Mouse (Mus musculus) E14TG2a.4 (cell line): ENCODE measurements around the gene Serpini2.

Experiments used
- H3K27me3 ChIP-seq: 2 replicates; pipeline ENCODE4 v1.6.1; 2014; ENCODE audit warnings: low read length, control low read depth; ENCODE audit not compliant: insufficient read depth
- H3K36me3 ChIP-seq: 2 replicates; pipeline ENCODE4 v1.6.1; 2014; ENCODE audit warnings: low read length, control low read depth; ENCODE audit not compliant: insufficient read depth
- H3K4me1 ChIP-seq: replicated peaks from 2 replicates; pipeline ENCODE4 v1.6.1; 2014; ENCODE audit warnings: low read depth, low read length, control low read depth
- H3K4me3 ChIP-seq: replicated peaks from 2 replicates; pipeline ENCODE4 v1.5.1; 2014; ENCODE audit warnings: mild to moderate bottlenecking, low read length
- H3K9me3 ChIP-seq: 2 replicates; pipeline ENCODE4 v1.6.1; 2014; ENCODE audit warnings: low read length, control low read depth
- CTCF ChIP-seq: conservative IDR thresholded peaks from 2 replicates; pipeline ENCODE4 v1.5.1; 2014; ENCODE audit warnings: low read length
- NANOG ChIP-seq: IDR thresholded peaks from 2 replicates; pipeline ENCODE4 v1.6.1; 2014; ENCODE audit warnings: borderline replicate concordance, low read length, mixed read lengths
- POU5F1 ChIP-seq: IDR thresholded peaks from 2 replicates; pipeline ENCODE4 v1.6.1; 2014; ENCODE audit warnings: low read length, borderline replicate concordance

The Serpini2 gene

DNA sequence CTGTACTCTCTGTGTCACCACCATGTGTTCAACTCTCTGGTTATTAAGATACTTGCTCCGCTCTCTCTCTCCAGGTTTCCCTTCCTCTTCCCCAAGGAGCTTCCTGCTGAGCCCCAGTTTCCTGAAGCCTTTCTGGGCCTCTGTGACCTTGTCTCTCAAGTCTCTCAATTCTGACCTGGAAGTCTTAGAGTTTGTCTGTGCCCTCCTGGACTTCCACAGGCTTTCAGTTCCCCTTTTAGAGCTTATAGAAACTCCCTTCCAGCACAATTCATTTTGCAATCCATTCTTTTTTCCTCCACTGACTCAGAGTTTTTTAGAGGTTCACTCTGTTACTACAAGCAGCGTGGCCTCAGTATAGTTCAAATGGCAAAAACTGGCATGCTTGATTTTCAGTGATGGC, 23.4 kb upstream of the Serpini2 start:
- Histone ChIP-seq H3K9me3 (peaks cover 33% of the 10 kb centered on the region), H3K36me3 (no peaks in the 10 kb centered on the region), H3K4me3 (no peak overlapping the region), H3K27me3 (no peaks in the 10 kb centered on the region), H3K4me1 (no peaks in the 10 kb centered on the region)
- TF ChIP-seq CTCF (no peak), POU5F1 (no peak)

DNA sequence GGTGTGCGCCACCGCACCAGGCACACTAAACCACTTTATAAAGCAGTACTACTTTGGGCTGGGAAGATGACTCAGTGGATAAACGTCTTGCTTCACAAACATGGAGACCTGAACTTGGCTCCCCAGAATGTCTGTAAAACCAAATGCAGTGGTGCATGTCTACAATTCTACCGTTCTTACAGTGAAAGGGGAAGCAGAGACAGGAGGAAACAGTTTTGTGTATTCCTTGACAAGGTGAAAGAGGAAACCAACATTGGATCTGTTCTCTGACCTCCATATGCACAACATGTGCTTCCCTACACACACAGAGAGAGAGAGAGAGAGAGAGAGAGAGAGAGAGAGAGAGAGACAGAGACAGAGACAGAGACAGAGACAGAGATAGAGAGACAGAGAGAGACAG, 7.6 kb upstream of the Serpini2 start:
- no peak overlapping the region for H3K4me3 ChIP-seq
- H3K4me1 ChIP-seq: no peaks in the 10 kb centered on the region
- TF ChIP-seq POU5F1: no peak
- no peak for TF ChIP-seq CTCF
- no peak for TF ChIP-seq NANOG
- H3K9me3 ChIP-seq: no peaks in the 10 kb centered on the region
- no peaks in the 10 kb centered on the region for H3K36me3 ChIP-seq
- no peaks in the 10 kb centered on the region for H3K27me3 ChIP-seq

DNA sequence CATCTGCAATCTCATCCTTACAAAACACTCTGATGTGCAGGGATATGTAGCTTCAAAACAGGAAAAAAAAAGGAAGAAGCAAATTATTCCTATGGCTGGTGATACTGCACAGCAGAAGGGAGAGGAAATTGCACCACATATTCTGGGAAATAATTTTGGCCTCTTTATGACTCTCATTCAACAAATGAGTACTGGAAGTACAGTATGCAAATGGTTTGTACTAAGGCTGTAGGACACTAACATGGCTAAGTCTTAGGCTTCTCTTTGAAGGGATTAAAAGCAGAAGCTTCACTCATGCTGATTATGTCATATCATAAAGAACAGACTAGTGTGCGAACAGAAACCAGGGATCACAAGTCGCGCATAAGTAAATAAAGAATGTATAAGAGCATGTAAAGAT, 6.6 kb upstream of the Serpini2 start:
- H3K9me3 ChIP-seq: no peaks in the 10 kb centered on the region
- no peaks in the 10 kb centered on the region for H3K4me1 ChIP-seq
- no peaks in the 10 kb centered on the region for H3K27me3 ChIP-seq
- TF ChIP-seq NANOG (no peak), POU5F1 (no peak), CTCF (no peak)
- no peaks in the 10 kb centered on the region for H3K36me3 ChIP-seq
- H3K4me3 ChIP-seq: no peak overlapping the region

DNA sequence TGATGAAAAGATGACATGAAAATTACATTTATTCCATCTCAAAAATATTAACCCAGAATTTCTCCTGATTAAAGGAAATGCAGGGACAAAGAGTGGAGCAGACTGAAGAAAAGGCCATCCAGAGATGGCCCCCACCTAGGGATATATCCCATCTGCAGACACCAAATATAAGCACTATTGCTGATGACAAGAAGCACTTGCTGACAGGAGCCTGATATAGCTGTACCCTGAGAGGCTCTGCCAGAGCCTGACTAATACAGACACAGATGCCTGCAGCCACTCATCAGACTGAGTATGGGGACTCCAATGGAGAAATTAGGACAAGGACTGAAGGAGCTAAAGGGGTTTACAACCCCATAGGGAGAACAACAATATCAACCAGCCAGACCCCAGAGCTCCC, 5.2 kb upstream of the Serpini2 start:
- Histone ChIP-seq H3K36me3 (no peaks in the 10 kb centered on the region), H3K9me3 (no peaks in the 10 kb centered on the region), H3K4me3 (no peak overlapping the region), H3K4me1 (no peaks in the 10 kb centered on the region), H3K27me3 (no peaks in the 10 kb centered on the region)
- TF ChIP-seq NANOG (no peak), POU5F1 (no peak), CTCF (no peak)

DNA sequence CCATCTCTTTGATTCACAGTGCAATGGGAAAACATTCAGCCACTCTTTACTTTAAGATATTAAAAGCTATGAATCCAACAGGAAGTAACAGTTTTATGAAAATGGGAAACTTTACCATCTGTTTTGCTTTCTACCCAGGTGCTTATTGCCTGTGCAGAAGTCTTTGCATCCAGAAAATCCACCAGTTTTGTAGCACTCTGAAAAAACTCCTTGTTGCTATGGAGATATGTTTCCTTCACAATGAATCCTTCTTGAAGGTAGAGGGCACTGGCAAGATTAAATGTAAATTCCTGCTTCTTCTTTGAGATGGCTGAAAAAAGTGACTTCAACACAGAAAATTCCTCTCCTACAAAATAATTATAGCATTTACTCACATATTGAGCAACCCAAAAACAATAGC, 10.5 kb downstream of the Serpini2 start:
- Histone ChIP-seq H3K9me3 (no peaks in the 10 kb centered on the region), H3K27me3 (no peaks in the 10 kb centered on the region)
- TF ChIP-seq POU5F1 (no peak), CTCF (no peak), NANOG (no peak)

DNA sequence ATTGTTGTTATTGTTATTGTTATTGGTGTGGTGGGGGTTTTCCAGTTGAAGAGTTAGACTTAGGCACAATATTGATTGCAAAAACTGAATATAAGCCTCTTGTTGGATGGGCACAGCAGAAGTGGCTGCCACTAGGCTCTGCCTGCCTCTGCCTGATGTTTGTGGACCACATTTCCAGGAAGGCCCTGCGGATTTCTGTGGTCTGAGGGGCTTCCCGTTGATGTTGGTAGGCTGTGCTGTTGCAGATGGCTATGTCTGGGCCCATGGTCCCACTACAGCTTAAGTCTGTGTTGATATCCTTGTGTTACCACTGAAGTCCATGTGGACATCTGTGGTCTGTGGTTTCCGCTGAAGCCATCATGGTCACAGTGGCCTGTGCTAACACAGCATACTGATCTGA, 50.2 kb downstream of the Serpini2 start:
- H3K36me3 ChIP-seq: no peaks in the 10 kb centered on the region
- TF ChIP-seq NANOG (no peak), CTCF (no peak), POU5F1 (no peak)
- no peaks in the 10 kb centered on the region for H3K9me3 ChIP-seq
- no peaks in the 10 kb centered on the region for H3K4me1 ChIP-seq
- H3K4me3 ChIP-seq: no peak overlapping the region
- H3K27me3 ChIP-seq: no peaks in the 10 kb centered on the region

More for the DNA sequence above, 10.5 kb downstream of the Serpini2 start:
- Histone ChIP-seq H3K4me3 (no peak overlapping the region), H3K36me3 (no peaks in the 10 kb centered on the region), H3K4me1 (no peaks in the 10 kb centered on the region)

DNA sequence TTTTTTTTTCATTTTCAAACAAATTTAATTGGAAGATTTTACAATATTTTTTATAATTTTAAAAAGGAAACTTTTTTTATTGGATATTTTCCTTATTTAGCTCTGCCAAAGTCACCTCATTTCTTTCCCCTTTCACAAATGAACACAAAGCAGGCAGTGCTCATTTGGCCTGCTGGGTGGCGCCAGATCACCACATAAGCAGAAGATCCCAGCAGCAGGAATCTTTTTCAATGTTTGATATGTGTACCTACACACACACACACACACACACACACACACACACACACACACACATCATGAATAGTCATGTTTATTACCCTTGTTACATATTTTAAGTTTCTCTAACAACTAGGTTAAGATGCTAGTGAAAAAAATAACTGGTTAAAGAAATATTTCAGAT, 50.7 kb downstream of the Serpini2 start:
- Histone ChIP-seq H3K27me3 (no peaks in the 10 kb centered on the region), H3K9me3 (no peaks in the 10 kb centered on the region), H3K4me3 (no peak overlapping the region), H3K36me3 (no peaks in the 10 kb centered on the region), H3K4me1 (no peaks in the 10 kb centered on the region)
- TF ChIP-seq POU5F1 (no peak), CTCF (peak; percentile 45), NANOG (no peak)

DNA sequence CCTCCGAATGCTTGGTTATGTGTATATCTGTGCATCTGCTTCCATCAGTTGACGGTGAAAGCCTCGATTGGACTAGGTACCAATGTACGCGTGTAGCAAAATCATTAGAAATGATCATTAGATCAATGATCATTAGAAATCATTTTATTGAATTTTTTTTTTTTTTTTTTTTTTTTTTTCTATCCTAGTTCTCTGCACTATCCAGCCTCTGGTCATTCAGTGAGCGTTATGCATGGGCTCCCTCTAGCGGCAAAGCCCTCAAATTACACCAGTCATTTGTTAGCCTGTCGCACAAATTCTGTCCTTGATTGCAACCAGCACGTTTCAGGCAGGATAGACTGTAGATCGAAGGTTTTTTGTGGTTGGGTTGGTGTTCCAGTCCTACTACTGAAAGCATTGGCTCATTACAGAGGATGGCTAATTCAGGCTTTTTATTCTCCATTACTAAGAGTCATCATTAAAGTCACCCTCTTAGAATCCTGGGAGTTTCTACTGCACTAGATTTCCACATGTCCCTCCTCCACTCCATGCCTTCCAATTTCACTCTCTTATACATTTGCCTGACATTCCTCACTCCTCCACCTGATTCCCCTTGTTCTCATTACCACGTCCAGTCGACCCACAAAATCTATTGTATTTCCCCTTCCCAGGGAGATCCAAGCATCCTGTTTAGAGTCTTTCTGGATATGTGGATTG, 66.9 kb downstream of the Serpini2 start:
- Histone ChIP-seq H3K4me3 (no peak overlapping the region), H3K9me3 (no peaks in the 10 kb centered on the region), H3K27me3 (no peaks in the 10 kb centered on the region), H3K36me3 (no peaks in the 10 kb centered on the region), H3K4me1 (no peaks in the 10 kb centered on the region)
- TF ChIP-seq CTCF (peak; percentile 70), POU5F1 (no peak)
